Mouse (Mus musculus): ENCODE results near the gene Zfp697. TPM values are rescaled to one million over a fixed set of nuclear protein-coding genes. Genes with fewer than 3 reads are reported as not detected.
"Not testable (repeated sequence)": the region's sequence is repeated elsewhere in the genome, so short reads cannot be mapped to it uniquely, and the experiment has no call there.

Zfp697 gene
- polyA plus RNA-seq, 1 experiment from 2014 or later: 5.4 TPM

GRCm38 (mm10) chr3:98724376-98724775 is 342.1 kb downstream of the Zfp697 start, which contains the start of gene Hsd3b2:
Hsd3b2 (minus strand) TSS chr3:98724543.
- 60% methylated on average over 1 of the region's 1 CpGs for WGBS
- no peak within 1 kb of the TSS for H3K27ac ChIP-seq (ENCODE audit: low read length)
- no peaks in the 10 kb centered on the region for H3K36me3 ChIP-seq (ENCODE audit: control insufficient read depth, insufficient read depth, low read length)
- no peak within 1 kb of the TSS for H3K4me2 ChIP-seq (ENCODE audit: low read depth, low read length)
- H3K9me3 ChIP-seq (replicated peaks; ENCODE audit: control insufficient read depth, low read length): no peaks in the 10 kb centered on the region
- H3K27me3 ChIP-seq (ENCODE audit: control insufficient read depth, insufficient read depth, low read length): no peaks in the 10 kb centered on the region
- no peak for ATAC-seq (ENCODE audit: insufficient read depth, low FRiP score)
- no peak within 1 kb of the TSS for H3K4me3 ChIP-seq (replicated peaks; ENCODE audit: low read length)
- no peak within 1 kb of the TSS for H3K9ac ChIP-seq (ENCODE audit: low read length)
- H3K4me1 ChIP-seq (ENCODE audit: control insufficient read depth, insufficient read depth, low read length): no peaks in the 10 kb centered on the region

- 76% methylated on average over 2 of the region's 2 CpGs for WGBS
- H3K9ac ChIP-seq (ENCODE audit: low read length): no peak overlapping the region
- no peak overlapping the region for H3K4me2 ChIP-seq (ENCODE audit: low read depth, low read length)
- H3K27me3 ChIP-seq (ENCODE audit: control insufficient read depth, insufficient read depth, low read length): no peaks in the 10 kb centered on the region
- no peak for ATAC-seq (ENCODE audit: insufficient read depth, low FRiP score)
- H3K36me3 ChIP-seq (ENCODE audit: control insufficient read depth, insufficient read depth, low read length): no peaks in the 10 kb centered on the region
- no peak overlapping the region for H3K27ac ChIP-seq (ENCODE audit: low read length)
- no peaks in the 10 kb centered on the region for H3K4me1 ChIP-seq (ENCODE audit: control insufficient read depth, insufficient read depth, low read length)
- H3K4me3 ChIP-seq (replicated peaks; ENCODE audit: low read length): no peak overlapping the region
- no peaks in the 10 kb centered on the region for H3K9me3 ChIP-seq (replicated peaks; ENCODE audit: control insufficient read depth, low read length)
Observed at GRCm38 (mm10) chr3:98726281-98726680, 344.0 kb downstream of the Zfp697 start.

- ATAC-seq (ENCODE audit: insufficient read depth, low FRiP score): no peak
- no peaks in the 10 kb centered on the region for H3K36me3 ChIP-seq (ENCODE audit: control insufficient read depth, insufficient read depth, low read length)
- H3K4me2 ChIP-seq (ENCODE audit: low read depth, low read length): no peak overlapping the region
- no peak overlapping the region for H3K27ac ChIP-seq (ENCODE audit: low read length)
- no peak overlapping the region for H3K4me3 ChIP-seq (replicated peaks; ENCODE audit: low read length)
- H3K9ac ChIP-seq (ENCODE audit: low read length): no peak overlapping the region
- no peaks in the 10 kb centered on the region for H3K4me1 ChIP-seq (ENCODE audit: control insufficient read depth, insufficient read depth, low read length)
- no peaks in the 10 kb centered on the region for H3K9me3 ChIP-seq (replicated peaks; ENCODE audit: control insufficient read depth, low read length)
- 91% methylated on average over 2 of the region's 2 CpGs for WGBS
- no peaks in the 10 kb centered on the region for H3K27me3 ChIP-seq (ENCODE audit: control insufficient read depth, insufficient read depth, low read length)
Observed at GRCm38 (mm10) chr3:98733724-98734123, 351.5 kb downstream of the Zfp697 start.

GRCm38 (mm10) chr3:98734340-98734739 is 352.1 kb downstream of the Zfp697 start:
- no peaks in the 10 kb centered on the region for H3K9me3 ChIP-seq (replicated peaks; ENCODE audit: control insufficient read depth, low read length)
- H3K4me2 ChIP-seq (ENCODE audit: low read depth, low read length): no peak overlapping the region
- no peak for ATAC-seq (ENCODE audit: insufficient read depth, low FRiP score)
- H3K4me3 ChIP-seq (replicated peaks; ENCODE audit: low read length): no peak overlapping the region
- no peak overlapping the region for H3K27ac ChIP-seq (ENCODE audit: low read length)
- no peak overlapping the region for H3K9ac ChIP-seq (ENCODE audit: low read length)
- no peaks in the 10 kb centered on the region for H3K36me3 ChIP-seq (ENCODE audit: control insufficient read depth, insufficient read depth, low read length)
- no peaks in the 10 kb centered on the region for H3K4me1 ChIP-seq (ENCODE audit: control insufficient read depth, insufficient read depth, low read length)
- H3K27me3 ChIP-seq (ENCODE audit: control insufficient read depth, insufficient read depth, low read length): no peaks in the 10 kb centered on the region
- WGBS: 69% methylated on average over 4 of the region's 4 CpGs

DNA sequence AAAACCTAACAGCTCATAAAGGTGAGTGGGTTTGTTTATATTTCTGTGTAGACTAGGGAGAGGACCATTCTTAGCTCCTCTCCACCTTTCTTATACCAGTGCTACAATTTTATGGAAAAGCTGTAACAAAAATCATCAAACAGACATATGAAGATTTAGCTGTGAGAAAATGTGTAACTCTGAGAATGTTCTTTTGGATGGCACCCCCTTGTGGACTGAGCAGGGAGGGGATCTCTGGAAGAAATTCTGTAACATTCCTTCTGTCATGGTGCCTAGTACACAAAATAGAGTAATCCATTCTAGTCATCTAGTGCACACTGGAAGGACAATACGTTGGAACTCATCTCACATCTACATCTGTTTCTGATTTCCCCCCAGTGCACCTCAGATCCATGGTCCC is 358.8 kb downstream of the Zfp697 start:
- not testable (repeated sequence) for H3K4me3 ChIP-seq (replicated peaks; ENCODE audit: low read length); H3K4me2 ChIP-seq (ENCODE audit: low read depth, low read length); ATAC-seq (ENCODE audit: insufficient read depth, low FRiP score); H3K9ac ChIP-seq (ENCODE audit: low read length); H3K27ac ChIP-seq (ENCODE audit: low read length); H3K36me3 ChIP-seq (ENCODE audit: control insufficient read depth, insufficient read depth, low read length); H3K4me1 ChIP-seq (ENCODE audit: control insufficient read depth, insufficient read depth, low read length); H3K27me3 ChIP-seq (ENCODE audit: control insufficient read depth, insufficient read depth, low read length); H3K9me3 ChIP-seq (replicated peaks; ENCODE audit: control insufficient read depth, low read length)
- WGBS: 61% methylated on average over 1 of the region's 1 CpGs

DNA sequence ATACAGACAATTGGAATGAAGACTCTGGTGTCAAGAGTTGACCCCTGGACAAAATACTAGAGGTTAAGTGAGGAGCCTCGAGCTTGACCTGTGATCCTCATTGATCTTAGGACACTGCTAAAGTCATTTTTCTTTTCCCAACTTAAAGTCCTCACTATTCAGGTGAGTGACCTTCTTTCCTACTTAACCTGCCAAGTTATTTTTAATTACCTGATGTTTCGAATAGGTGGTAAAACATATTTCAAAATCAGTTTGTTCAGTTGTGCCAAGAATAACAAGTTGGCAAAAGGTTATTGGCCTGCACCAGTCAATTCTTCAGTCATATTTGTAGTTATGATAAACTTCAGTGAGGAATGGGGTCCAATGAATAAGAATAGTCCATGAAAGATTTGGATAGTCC is 369.9 kb downstream of the Zfp697 start:
- ATAC-seq (ENCODE audit: insufficient read depth, low FRiP score): no peak
- Histone ChIP-seq H3K27me3 (ENCODE audit: control insufficient read depth, insufficient read depth, low read length) (no peaks in the 10 kb centered on the region), H3K4me3 (replicated peaks; ENCODE audit: low read length) (no peak overlapping the region), H3K9me3 (replicated peaks; ENCODE audit: control insufficient read depth, low read length) (no peaks in the 10 kb centered on the region), H3K9ac (ENCODE audit: low read length) (no peak overlapping the region), H3K27ac (ENCODE audit: low read length) (no peak overlapping the region), H3K4me1 (ENCODE audit: control insufficient read depth, insufficient read depth, low read length) (no peaks in the 10 kb centered on the region), H3K4me2 (ENCODE audit: low read depth, low read length) (no peak overlapping the region), H3K36me3 (ENCODE audit: control insufficient read depth, insufficient read depth, low read length) (no peaks in the 10 kb centered on the region)
- WGBS: 62% methylated on average over 2 of the region's 2 CpGs

GRCm38 (mm10) chr3:98756836-98757235 is 374.6 kb downstream of the Zfp697 start:
- H3K27me3 ChIP-seq (ENCODE audit: control insufficient read depth, insufficient read depth, low read length): no peaks in the 10 kb centered on the region
- H3K36me3 ChIP-seq (ENCODE audit: control insufficient read depth, insufficient read depth, low read length): no peaks in the 10 kb centered on the region
- no peaks in the 10 kb centered on the region for H3K4me1 ChIP-seq (ENCODE audit: control insufficient read depth, insufficient read depth, low read length)
- no peak overlapping the region for H3K9ac ChIP-seq (ENCODE audit: low read length)
- 78% methylated on average over 3 of the region's 3 CpGs for WGBS
- H3K4me3 ChIP-seq (replicated peaks; ENCODE audit: low read length): no peak overlapping the region
- no peaks in the 10 kb centered on the region for H3K9me3 ChIP-seq (replicated peaks; ENCODE audit: control insufficient read depth, low read length)
- no peak overlapping the region for H3K27ac ChIP-seq (ENCODE audit: low read length)
- no peak for ATAC-seq (ENCODE audit: insufficient read depth, low FRiP score)
- H3K4me2 ChIP-seq (ENCODE audit: low read depth, low read length): no peak overlapping the region

DNA sequence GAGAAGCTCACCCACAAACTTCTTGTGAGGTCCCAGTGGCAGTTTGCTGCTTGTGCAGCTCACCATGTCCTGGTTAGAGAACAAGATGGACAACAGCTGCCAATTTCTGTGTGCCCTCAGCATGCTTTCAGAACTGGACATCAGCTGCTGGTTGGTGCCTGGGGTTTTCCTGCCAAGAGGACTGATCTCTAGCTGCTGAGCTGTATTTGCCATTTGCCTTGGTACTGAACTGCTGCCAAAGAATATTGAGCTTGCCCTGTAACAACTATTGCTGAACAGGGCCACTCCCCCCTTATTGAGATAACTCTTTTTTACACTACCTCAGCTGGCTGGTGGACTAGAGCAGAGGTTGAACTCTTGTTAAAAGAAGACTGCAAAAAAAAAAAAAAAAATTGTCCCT is 381.9 kb downstream of the Zfp697 start:
- no peak overlapping the region for H3K9ac ChIP-seq (ENCODE audit: low read length)
- H3K4me3 ChIP-seq (replicated peaks; ENCODE audit: low read length): no peak overlapping the region
- no peaks in the 10 kb centered on the region for H3K9me3 ChIP-seq (replicated peaks; ENCODE audit: control insufficient read depth, low read length)
- no peaks in the 10 kb centered on the region for H3K36me3 ChIP-seq (ENCODE audit: control insufficient read depth, insufficient read depth, low read length)
- H3K4me1 ChIP-seq (ENCODE audit: control insufficient read depth, insufficient read depth, low read length): no peaks in the 10 kb centered on the region
- H3K27ac ChIP-seq (ENCODE audit: low read length): no peak overlapping the region
- no peaks in the 10 kb centered on the region for H3K27me3 ChIP-seq (ENCODE audit: control insufficient read depth, insufficient read depth, low read length)
- ATAC-seq (ENCODE audit: insufficient read depth, low FRiP score): no peak
- H3K4me2 ChIP-seq (ENCODE audit: low read depth, low read length): no peak overlapping the region

GRCm38 (mm10) chr3:98780921-98781320 is 398.7 kb downstream of the Zfp697 start:
- no peaks in the 10 kb centered on the region for H3K27me3 ChIP-seq (ENCODE audit: control insufficient read depth, insufficient read depth, low read length)
- H3K9me3 ChIP-seq (replicated peaks; ENCODE audit: control insufficient read depth, low read length): no peaks in the 10 kb centered on the region
- no peak for ATAC-seq (ENCODE audit: insufficient read depth, low FRiP score)
- H3K4me2 ChIP-seq (ENCODE audit: low read depth, low read length): no peak overlapping the region
- H3K27ac ChIP-seq (ENCODE audit: low read length): no peak overlapping the region
- no peaks in the 10 kb centered on the region for H3K4me1 ChIP-seq (ENCODE audit: control insufficient read depth, insufficient read depth, low read length)
- H3K9ac ChIP-seq (ENCODE audit: low read length): no peak overlapping the region
- H3K4me3 ChIP-seq (replicated peaks; ENCODE audit: low read length): no peak overlapping the region
- no peaks in the 10 kb centered on the region for H3K36me3 ChIP-seq (ENCODE audit: control insufficient read depth, insufficient read depth, low read length)

Data from stomach, embryonic 16.5 days (tissue).